Mouse (Mus musculus) brain, adult 2 months (tissue): ENCODE data around the gene Rtn4rl1.

ENCODE experiments used
- DNase-seq: peaks from one replicate; pipeline ENCODE4 v3.0.0; 2011; ENCODE audit warnings: low read depth, low spot score

Gene Rtn4rl1

GRCm38 (mm10) chr11:75184986-75185385 lies 8.6 kb upstream of the Rtn4rl1 start:
- DNase-seq: peak; percentile 80

GRCm38 (mm10) chr11:75189713-75190370 lies 3.7 kb upstream of the Rtn4rl1 start:
- DNase-seq: no peak

- peak; percentile 95 for DNase-seq
Observed at GRCm38 (mm10) chr11:75190371-75190724, 3.2 kb upstream of the Rtn4rl1 start.

DNA sequence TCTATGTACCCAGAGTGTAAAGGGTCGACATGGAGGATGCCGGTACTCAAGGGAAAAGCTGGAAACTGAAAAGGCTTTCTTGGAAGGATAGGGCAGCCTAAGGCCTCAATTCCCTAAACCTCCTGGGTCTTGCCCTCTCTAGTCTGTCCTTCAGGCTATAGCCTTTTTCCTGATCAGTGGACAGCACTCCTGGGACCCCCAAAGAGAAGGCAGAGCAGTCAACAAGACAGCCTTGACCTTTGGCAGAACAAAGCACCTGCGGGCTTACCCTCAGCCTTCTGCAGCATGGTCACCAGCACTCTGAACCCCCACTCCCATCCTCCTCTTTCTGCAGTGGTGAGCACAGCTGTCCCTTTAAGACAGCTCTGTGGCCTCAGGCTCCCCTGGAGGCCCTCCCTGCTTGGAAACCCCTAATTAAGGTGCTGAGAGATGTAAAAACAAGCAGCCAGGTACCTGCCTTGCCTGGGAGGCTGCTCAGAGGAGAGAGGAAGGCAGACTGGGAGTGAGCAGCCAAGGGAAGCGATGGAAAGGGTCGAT lies 2.6 kb upstream of the Rtn4rl1 start, which contains the start of gene Dph1:
Gene Dph1, minus strand, starts transcription at position 337 of the 537 bp plus-strand sequence.
- DNase-seq: no peak

DNA sequence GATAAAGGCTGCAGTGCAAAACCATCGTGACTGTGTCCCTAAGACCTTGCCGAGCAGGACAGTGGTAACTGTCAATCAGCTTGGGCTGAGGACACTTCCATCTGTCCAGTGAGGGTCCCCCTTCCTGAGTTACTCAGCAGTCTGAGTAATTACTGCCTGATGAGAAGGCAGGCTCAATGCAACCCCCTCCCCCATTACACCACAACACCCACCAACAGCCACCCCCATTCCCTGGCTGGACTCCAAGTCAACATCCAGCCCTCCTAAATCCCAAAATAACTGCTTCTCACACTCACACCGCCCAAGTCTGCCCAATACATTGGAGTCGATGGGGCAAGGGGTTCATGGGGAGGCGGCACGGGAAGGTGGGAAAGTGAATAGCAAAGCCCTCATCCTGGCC lies 1.7 kb upstream of the Rtn4rl1 start:
- DNase-seq: no peak

DNA sequence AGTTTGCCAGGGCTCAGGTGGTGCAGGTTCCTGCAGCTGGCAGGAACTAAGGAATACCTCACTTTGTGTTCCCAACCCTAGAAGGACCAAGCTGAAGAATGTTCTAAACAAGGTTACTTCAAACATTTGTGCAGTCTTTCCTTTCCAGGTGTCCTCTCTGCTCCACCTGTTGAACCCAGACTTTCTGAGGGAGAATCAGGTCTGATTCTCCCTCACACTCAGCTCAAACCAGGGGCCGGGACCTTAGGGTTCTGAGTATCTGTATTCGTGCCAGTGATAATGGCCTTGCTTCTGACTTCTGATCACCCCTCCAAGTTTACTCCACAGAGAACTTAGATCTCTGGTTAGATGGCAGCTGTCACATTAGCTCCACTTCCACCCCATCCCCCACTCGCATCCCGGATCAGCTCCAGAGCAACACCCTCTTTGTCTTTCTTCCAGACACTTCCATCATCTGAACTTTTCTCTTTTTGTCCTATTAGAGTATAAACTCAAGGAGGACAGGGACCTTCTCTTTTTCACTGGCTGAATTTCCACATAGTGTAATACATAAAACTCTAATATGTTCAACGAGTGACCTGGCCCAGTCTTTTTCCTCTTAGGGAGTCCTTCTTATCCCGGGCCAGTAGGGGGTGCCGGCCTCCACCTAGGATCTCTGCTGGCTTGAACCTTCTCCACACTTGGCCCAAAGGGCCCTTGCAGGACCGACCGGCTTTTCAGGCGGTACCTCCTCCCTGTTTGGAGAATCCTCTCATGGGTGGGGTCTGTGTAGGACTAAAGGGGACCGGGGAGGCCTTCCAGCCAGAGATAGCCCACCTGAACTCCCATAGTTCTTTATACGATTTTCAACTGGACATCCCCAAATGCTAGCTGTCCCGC lies 1.0 kb upstream of the Rtn4rl1 start:
- DNase-seq: peak; percentile 94

DNA sequence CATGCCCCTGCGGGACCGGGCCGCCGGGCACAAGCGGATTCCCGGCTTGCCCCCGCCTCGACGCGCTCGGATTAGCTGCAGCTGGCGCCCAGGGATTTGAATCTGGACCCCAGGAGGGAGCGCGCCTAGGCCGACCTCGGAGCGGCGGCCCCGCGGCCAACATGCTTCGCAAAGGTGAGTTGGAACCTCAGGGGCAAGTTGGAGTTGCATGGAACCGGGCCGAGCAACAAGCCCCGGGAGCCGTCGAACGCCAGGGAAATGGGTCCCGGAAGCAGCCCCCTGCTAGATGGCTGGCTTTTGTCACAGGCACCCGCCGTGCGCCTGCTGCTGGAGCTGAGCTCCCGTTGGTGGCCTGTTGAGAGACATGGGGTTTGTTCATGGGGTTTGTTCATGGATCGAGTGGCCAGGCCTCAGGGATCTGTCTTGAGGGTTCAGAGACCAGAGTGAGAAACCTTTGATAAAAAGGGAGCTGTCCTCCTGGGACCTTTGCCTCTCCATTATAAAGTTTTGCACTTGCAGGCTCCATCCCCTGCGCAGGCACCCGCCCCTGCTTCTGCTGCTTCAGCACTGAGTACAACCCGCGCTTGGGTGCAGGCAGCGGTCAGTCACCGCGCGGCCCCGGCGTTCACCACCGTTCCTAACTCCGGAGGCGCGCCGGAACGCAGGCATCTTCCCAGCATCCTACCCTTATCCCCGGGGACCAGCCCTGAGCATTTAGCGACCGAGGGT lies 702 bp downstream of the Rtn4rl1 start:
- DNase-seq: peak; percentile 42

- peak; percentile 90 for DNase-seq
Observed at GRCm38 (mm10) chr11:75194850-75195461, 1.4 kb downstream of the Rtn4rl1 start.

- DNase-seq: no peak
Observed at GRCm38 (mm10) chr11:75196131-75196530, 2.5 kb downstream of the Rtn4rl1 start.

GRCm38 (mm10) chr11:75197956-75198355 lies 4.4 kb downstream of the Rtn4rl1 start:
- DNase-seq: no peak

DNA sequence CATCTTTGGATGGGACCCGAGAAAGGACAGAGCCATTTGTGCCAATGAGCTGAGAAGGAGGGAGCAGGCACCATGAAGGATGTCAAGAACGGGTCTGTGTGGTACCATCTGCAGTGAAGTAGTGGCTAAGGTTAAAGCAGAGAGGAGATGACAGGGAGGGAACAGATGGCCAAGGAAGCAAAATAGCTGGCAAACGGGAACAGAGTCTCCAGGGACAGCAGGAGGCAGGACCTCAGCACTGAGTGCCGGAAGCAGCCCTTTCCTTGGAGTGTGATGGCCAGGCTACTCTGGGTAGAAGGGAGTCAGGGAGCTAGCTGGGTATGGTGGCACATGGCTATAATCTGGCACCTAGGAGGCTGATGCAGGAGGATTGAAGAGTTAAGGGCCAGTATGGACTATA lies 5.2 kb downstream of the Rtn4rl1 start:
- peak; percentile 88 for DNase-seq

DNA sequence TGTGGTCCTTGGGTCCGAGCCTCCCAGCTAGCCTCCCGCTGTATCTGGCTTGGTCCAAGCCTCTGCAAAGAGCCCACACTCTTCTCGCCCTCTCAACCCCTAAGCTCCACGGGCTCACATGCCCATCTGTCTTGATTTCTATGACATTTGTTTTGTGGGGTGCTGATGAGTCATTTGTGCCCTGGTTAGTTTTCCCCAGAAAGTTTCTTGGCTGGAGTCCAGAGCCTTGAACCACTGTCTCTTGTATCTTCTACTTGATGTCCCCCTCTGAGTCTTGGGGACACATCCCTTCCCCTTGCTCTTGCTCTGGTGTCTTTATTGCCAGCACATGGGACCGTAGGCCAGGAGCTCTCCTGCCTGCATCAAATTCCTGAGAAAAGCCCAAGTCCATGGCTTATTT lies 6.4 kb downstream of the Rtn4rl1 start:
- DNase-seq: no peak

GRCm38 (mm10) chr11:75200935-75201334 lies 7.4 kb downstream of the Rtn4rl1 start:
- DNase-seq: peak; percentile 84

DNA sequence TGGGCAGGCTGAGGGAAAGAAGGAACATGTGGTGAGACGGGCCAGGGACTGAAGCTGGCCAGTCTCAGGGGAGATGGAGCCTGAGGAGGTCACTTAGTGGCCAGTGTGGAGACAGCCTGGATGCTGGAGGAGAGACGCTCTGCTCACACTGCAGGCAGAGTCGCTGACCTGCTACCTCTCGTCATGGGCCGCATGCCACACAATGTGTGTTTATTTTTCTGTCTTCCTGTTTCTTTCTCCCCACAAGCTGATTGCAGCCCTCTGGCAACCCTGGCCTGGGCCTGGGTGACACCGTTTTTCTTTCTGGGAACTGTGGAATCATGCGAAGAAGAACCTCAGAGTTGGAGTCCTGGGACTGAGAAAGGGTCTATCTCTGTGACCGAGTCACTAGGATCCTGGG lies 8.1 kb downstream of the Rtn4rl1 start:
- no peak for DNase-seq

GRCm38 (mm10) chr11:75203926-75204325 lies 10.3 kb downstream of the Rtn4rl1 start:
- DNase-seq: peak; percentile 49

- peak; percentile 37 for DNase-seq
Observed at GRCm38 (mm10) chr11:75204472-75204871, 10.9 kb downstream of the Rtn4rl1 start.

DNA sequence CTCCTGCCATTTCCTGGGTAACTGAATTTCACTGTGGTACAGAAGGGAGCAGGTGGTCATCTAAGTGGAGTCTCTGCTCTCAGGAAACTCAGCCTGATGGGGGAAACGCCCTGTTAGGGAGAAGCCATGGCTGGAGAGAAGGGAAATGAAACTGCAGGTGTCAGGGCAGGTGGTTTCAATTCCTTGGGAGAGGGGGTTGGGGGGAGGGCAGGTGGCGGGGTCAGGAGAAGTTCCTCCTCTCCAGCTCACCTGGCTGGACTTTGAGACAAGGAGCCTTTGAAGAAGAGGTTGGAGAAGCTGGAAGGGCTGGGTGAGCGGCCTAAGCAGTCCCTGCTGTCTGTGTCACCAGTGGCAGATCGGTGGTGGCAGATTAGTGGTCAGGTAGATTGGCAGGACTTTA lies 12.8 kb downstream of the Rtn4rl1 start:
- no peak for DNase-seq

- DNase-seq: peak; percentile 52
Observed at GRCm38 (mm10) chr11:75209363-75209762, 15.8 kb downstream of the Rtn4rl1 start.

DNA sequence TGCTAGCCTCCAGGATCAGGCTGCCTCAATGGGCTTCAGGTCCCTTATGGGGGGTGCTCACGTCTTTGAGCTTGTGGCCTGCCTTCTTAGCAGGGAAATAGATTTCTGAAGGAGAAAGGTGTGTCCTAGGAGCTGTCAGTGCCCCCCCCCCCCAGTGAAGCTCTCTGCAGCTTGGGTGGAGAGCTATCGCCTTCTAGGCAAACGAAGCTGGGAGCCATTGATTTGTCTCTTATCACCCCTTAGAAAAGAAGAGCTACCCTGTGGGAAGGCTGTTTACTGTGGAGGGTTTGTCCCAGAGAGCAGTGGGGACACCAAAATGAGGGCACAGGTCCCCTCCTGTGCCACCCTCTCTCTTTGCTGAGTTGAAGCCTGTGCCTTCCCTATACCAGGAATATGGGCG lies 16.5 kb downstream of the Rtn4rl1 start:
- no peak for DNase-seq

DNA sequence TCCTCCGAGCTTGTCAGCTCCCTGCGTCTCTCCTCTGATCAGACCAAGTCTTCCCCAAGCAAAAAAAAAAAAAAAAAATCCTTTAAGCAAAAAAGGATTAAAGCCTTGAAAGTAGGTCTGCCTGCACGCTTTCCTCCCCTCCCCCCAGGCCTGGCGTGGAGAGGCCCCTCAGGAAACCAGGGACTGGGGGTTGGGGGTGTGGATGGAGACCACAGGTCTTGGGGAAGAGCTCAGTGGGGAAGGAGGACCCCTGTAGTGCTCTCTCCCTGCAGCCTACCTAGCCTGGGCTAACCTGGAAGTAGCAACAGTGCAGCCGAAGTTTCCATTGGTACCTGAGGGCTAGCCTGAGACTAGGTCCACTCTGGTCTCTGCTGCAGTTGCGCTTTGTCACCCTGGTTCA lies 17.2 kb downstream of the Rtn4rl1 start:
- DNase-seq: no peak

GRCm38 (mm10) chr11:75212031-75212667 lies 18.6 kb downstream of the Rtn4rl1 start:
- peak; percentile 91 for DNase-seq
